Mouse (Mus musculus) cerebellum, adult 11 months (tissue): ENCODE results near the gene Fgf23.
A peak's percentile ranks its signal among the peaks of the same experiment; 100 is the strongest.

Experiments
- DNase-seq: peaks from one replicate; pipeline ENCODE4 v3.0.0; 2022

Gene Fgf23

GRCm38 (mm10) chr6:127072817-127073216 lies at the start of gene Fgf23:
Gene Fgf23 (plus strand): TSS chr6:127072902.
- DNase-seq: no peak

DNA sequence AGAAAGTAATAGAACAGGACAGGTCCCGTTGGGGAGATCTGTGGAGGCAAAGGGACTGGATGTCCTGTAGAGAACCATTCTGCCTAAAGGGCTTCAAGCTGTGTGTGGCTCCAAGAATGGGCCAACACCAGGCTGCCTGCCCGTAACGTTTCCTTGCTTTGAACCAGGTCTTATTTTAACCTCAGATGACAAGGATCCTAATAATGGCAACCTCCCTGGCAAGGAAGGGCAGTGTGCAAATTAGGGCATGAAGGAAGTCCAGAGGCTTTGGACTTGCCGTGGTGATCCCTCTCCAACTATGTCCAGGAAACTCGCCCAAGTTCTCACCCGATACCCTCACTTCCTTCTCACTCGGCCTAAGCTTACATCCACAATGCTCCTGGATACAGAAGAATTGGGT lies 47.9 kb upstream of the Fgf23 start:
- DNase-seq: no peak

- no peak for DNase-seq
These were observed 37.9 kb upstream of the Fgf23 start for GRCm38 (mm10) chr6:127034760-127035159.

GRCm38 (mm10) chr6:127044909-127045308 lies 27.8 kb upstream of the Fgf23 start:
- no peak for DNase-seq

DNA sequence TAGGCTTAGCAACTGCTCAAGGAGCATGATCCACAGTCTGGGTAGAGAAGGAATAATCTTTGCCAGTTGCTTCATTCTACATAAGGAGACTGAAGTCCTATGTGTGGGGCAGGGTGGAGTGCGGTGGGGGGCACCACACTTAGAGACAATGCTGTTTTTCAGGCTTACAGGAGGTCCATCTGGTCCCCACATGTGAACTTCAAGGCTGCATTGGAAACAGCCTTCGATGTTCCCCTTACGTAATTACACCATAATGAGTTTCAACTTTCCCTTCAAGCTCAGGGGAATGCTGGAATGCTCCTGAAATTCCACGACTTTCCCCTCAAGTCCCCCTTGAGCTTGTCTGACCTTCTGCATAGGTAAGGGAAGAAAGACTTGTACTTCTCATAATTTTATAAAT lies 21.9 kb upstream of the Fgf23 start:
- no peak for DNase-seq

DNA sequence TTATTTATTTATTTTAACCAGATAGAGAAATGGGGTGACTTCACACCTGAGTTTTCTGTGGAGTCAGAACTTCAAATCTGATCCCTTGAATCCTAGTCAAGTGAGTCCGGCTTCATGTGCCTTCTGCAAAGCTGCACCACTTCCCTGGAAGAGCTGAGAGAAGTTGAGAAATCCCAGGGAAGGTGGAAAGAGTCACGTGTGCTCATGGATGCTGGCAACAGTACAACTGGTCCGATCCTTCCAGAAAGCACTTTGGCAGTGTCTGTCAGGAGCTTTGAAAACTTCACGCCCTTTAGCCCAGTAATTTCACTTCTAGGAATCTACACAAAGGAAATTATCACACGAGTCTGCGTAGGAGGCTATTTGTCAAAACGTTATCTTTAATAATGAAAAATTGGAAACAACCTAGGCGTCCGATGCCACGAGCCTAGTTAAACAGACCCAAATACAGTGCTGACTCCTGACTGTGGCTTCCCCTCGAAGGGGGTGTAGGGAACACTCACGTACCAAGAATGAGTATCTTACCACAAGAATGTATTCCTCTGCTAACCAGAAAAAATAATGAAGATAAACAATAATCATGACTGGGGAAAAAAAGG lies 15.6 kb upstream of the Fgf23 start:
- DNase-seq: no peak

DNA sequence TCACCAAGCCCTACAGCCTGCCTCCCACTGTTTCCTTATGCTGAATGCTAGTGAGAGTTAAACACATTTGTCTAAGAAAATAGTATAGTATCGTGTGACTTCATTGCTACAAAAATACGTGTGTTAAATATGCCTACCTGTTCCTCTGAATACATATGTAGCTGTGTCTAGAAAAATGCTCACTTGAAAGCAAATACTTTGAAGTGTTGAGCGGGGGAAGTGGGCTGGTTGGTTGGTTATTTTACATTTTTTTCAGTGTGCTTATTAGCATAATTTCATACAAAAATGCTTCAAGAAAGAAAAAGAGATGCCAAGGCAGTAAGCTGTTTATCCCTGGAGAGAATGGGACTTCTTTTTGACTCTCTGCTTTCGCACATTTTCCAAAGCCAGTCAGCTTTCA lies 12.7 kb upstream of the Fgf23 start:
- no peak for DNase-seq

- DNase-seq: no peak
These were observed 8.8 kb upstream of the Fgf23 start for GRCm38 (mm10) chr6:127063915-127064314.

- DNase-seq: no peak
These were observed 7.9 kb upstream of the Fgf23 start for GRCm38 (mm10) chr6:127064815-127065214.

- DNase-seq: peak; percentile 69
These were observed 7.4 kb downstream of the Fgf23 start for GRCm38 (mm10) chr6:127079867-127080731.

- DNase-seq: no peak
These were observed 9.1 kb downstream of the Fgf23 start for GRCm38 (mm10) chr6:127081820-127082219.

DNA sequence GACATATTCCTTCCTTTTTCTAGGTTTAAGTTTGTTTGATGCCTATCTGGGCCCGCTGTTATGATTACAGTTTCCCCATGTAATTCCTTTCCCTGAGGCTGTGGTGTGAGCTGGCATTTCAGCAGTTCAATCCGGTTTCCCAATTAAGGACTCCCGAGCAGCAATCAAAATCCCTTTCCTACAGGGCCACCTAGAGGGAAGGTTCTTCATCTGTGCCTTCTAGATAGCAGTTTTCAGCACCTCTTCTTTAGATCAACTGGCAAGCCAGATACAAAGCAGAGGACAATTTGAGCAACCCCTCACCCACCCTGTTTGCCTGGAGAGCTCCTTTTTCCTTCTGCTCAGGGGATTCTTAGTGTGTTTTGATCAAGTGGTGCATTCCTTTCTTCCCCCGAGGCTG lies 14.0 kb downstream of the Fgf23 start:
- DNase-seq: peak; percentile 35

- no peak for DNase-seq
These were observed 21.9 kb downstream of the Fgf23 start for GRCm38 (mm10) chr6:127094565-127094964.

DNA sequence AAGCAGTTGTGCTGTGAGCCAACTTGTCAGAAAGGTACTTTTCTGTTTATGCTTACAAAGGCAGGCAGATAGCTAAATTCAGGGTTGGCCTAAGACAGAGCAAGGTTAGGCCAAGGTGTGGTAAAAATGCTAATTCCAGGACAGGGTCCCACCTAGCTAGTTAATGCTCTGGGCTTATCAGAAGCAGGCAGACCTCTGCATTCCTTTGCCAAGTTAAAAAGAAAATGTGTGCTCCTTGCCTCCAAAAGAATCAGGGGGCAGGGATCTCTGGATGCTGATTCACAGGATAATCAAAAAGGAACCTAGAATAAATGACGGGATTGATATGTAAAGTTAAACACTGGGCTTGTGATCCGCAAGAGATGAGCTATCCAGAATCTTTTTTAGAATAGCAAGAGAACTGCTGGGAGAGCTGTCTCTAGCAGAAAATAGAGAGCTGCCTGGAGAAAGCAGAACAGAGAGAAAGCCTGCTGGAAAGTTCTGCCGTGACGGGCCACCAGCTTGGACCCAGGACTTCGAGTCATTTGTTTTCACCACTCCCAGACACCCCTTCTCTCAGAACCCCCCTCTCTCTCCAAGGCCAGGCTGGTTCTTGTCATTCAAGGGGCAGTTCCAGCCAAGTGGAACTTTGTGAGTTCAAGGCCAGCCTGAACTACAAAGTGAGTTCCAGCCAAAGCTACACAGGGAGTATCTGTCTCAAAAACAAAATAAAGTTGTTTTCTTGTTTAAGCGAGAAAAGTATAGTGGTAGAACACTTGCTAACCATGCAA lies 31.0 kb downstream of the Fgf23 start:
- DNase-seq: no peak

DNA sequence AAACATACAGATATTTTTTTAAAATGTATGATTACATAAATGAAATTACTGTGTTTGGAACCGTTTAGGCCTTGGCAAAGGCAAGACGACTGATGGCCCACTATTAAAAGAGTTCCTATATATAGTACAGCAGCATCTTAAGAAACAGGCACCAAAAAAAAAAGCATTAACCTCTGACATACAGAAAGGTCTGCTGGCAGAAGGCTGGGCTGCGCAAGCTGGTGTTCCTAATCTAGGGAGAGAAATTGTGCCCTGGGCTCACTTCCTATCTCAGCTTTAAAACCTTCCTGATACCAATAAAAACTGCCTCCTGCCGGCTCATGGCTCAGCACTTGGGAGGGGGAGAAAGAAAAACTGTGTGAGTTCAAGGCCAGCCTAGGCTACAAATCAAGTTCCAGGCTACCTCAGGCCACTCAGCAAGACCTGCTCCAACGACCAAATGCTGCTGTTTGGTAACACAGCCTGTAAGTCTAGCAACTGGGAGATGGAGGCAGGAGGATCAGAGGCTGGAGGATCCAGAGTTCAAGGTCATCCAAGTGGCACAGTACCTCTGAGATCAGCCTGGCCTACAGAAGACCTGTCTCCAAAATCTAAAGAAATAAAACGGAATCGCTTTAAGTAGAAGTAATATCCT lies 31.8 kb downstream of the Fgf23 start:
- no peak for DNase-seq

DNA sequence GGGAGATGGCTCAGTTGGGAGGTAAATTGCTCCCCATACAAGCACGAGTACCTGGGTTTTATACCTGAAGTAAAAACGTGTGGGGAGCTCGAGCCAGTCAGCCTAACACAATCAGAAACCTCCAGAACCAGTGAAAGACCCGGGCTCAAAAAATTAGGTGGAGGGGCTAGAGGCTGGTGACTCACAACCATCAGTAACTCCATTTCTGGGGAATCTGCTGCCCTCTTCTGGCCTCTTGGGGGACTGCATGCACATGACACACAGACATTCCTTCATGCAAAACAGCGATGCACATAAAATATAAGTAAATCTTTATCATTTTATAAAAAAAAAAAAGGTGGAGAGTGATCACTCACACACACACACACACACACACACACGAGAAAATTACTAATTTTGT lies 32.4 kb downstream of the Fgf23 start:
- no peak for DNase-seq

- DNase-seq: no peak
These were observed 33.5 kb downstream of the Fgf23 start for GRCm38 (mm10) chr6:127106189-127106588.

- DNase-seq: no peak
These were observed 34.0 kb downstream of the Fgf23 start for GRCm38 (mm10) chr6:127106726-127107125.

- no peak for DNase-seq
These were observed 34.7 kb downstream of the Fgf23 start for GRCm38 (mm10) chr6:127107413-127107812.

DNA sequence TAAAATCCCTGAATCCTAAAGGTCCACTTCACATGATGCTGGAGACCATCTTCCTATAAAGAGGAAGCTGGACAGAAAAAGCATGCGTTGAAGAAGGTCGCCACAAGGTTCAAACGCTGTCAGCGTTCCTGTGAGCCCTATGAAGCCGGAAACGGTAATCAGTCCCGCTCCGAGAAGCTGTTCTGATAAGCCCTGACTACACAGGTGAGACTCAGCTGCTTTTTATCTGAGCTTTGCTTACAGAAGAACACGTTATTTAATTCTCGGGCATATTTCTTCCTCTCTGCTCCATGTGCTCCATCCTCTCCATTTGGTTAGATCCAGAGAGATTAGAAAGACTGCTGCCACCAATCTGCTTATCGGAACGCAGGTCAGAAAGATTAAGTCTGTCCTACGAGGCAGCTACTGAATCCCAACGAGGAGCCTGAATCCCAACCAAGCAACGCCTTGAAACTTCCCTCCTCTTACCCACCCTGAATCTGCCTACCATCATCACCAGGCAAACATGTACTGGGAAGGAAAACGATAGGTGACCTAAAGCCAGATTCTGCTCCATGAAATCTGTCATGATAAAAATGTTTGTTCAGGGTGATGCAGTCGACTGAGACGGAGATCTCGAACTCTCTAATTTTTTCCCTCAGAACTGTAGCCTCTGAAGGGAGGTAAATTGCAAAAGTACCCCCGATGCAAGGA lies 35.8 kb downstream of the Fgf23 start:
- DNase-seq: no peak

DNA sequence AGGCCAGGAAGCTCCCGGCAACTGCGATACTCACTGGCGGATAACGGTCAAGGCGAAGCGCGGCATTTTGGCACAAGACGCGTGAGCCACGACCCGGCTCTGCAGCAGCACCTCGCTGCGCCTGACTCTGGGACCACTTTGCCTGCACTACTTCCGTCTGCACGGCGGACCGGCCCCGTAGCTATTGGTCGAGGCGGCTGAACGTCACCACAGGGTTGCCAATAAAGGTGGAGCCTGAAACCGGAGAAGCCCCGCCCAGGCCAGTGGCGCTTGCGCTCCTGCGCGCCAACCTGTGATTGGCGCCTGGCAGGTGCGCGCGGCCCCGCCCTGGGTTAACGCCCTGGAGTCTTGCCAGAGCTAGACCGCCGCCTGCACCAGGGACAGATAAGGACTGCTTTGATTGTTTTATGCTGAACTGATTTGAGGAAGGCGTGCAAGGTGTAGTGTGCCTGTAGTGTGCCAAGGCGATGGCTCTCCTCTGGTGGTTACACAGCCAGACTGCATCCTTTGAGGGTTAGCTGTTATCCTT lies 36.8 kb downstream of the Fgf23 start, which contains the start of gene Tigar:
Gene Tigar (minus strand): TSS at position 156 of the 529 bp plus-strand sequence.
- peak; percentile 96 for DNase-seq

DNA sequence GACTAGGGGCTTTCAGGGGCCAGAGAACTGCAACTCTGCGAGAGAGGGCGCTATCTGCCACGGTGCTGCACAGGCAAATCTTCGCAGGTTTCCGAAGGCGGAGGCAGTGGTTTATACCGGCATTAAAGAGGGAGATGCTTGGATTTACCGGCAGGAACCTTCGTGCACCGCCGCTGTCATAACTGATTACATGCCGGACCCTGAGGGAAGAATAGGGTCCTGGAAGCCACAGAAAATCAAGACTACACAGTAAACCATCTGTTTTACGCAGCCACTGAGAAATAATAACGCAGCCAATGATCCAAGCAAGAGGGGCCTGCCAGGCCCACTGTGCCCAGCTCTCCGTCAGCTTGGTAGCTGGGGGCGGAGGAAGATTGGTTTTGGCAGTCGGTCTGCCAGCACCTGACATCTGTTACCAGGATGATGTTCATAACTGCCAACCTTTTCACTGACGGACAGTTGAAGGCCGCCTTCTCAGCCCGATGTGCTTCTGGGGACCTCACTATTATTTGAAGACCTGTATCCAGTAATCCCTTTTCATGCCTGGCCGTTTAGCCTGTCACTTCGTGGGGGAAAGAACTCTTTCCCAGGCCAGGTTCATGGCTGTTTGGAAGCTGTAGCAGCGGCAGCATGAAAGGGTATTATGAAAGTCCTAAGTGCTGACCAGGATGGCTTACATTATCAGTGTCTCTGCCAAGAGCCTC lies 42.2 kb downstream of the Fgf23 start:
- no peak for DNase-seq
